Mouse (Mus musculus): ENCODE results near the gene Ankrd50. TPM values are rescaled to one million over a fixed set of nuclear protein-coding genes. Genes with fewer than 3 reads are reported as not detected.
A peak's percentile ranks its signal among the peaks of the same experiment; 100 is the strongest.

The Ankrd50 gene
- polyA plus RNA-seq, 2 experiments: 29.4 to 46.5 TPM

DNA sequence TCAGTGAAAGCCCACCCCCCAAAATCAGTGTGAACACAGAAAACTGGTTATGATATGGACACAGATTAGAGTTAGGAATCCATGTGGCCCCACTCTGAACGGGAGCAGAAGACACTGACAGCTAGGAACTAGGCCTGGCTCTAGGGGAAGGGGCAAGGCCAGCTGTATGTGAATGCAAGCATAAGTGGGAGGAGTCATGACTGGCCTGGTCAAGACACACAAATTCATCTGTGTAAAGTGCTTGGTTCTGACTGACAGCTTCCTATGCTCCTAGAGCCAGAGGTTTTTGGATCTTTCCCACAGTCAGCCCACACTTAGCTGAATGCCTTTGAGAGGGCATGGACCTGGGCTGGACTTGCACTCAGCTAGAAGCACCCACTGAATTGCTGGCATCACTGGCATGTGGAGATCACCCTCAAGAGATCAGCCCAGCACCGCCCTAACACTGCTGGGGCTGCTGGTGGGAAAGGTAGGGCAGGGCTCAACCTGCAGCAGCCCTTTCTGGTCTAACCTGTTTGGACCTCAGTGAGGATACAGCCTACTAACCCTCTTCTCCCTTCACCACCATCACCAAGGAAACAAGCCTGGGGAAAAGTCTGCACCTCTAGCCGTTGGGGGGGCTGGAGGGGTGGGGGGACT is 69.2 kb downstream of the Ankrd50 start:
- no peaks in the 10 kb centered on the region for H3K27me3 ChIP-seq (ENCODE audit: control insufficient read depth, insufficient read depth, low read length)
- no peaks in the 10 kb centered on the region for H3K4me1 ChIP-seq (ENCODE audit: control insufficient read depth, insufficient read depth, low read length)
- 80% methylated on average over 2 of the region's 3 CpGs for WGBS
- H3K27ac ChIP-seq (replicated peaks; ENCODE audit: low read depth, low read length): no peak overlapping the region
- TF ChIP-seq POLR2A (IDR thresholded peaks at IDR 0.05; ENCODE audit: borderline replicate concordance, extremely low read depth, insufficient read depth, insufficient read length): no peak
- no peaks in the 10 kb centered on the region for H3K9me3 ChIP-seq (ENCODE audit: control insufficient read depth, low read length)
- DNase-seq (ENCODE audit: low spot score) (peak; percentile 19), ATAC-seq (ENCODE audit: low FRiP score, low read depth) (no peak)
- no peak overlapping the region for H3K9ac ChIP-seq (ENCODE audit: low read depth, low read length, severe bottlenecking)
- no peaks in the 10 kb centered on the region for H3K36me3 ChIP-seq (ENCODE audit: control insufficient read depth, insufficient read depth, low read length)
- H3K4me2 ChIP-seq (replicated peaks; ENCODE audit: low read depth, low read length, severe bottlenecking): no peak overlapping the region
- no peak overlapping the region for H3K4me3 ChIP-seq (replicated peaks; ENCODE audit: low read length)

Measured in limb, embryonic 14.5 days (tissue).